Mouse (Mus musculus): ENCODE measurements around the gene Rimbp2. TPM values are rescaled to one million over a fixed set of nuclear protein-coding genes. Genes with fewer than 3 reads are reported as not detected.
"Not testable (repeated sequence)": the region's sequence is repeated elsewhere in the genome, so short reads cannot be mapped to it uniquely, and the experiment has no call there.

The Rimbp2 gene
- polyA plus RNA-seq, 1 experiment, result 1.1 TPM

GRCm38 (mm10) chr5:128958916-128959315 lies 5.6 kb upstream of the Rimbp2 start:
- TF ChIP-seq POLR2A (IDR thresholded peaks at IDR 0.05; ENCODE audit: low read depth, low read length), result no peak
- no peak for TF ChIP-seq CTCF (IDR thresholded peaks at IDR 0.05; ENCODE audit: extremely low read depth, insufficient read length, insufficient replicate concordance, low read depth, low read length)
- H3K4me3 ChIP-seq (ENCODE audit: low read depth, low read length), result no peak overlapping the region
- WGBS, result 87% methylated on average over 3 of the region's 3 CpGs
- no peaks in the 10 kb centered on the region for H3K36me3 ChIP-seq (ENCODE audit: control insufficient read depth, insufficient read depth, low read length)
- H3K27me3 ChIP-seq (ENCODE audit: control insufficient read depth, insufficient read depth, low read length), result no peaks in the 10 kb centered on the region
- no peaks in the 10 kb centered on the region for H3K4me1 ChIP-seq (ENCODE audit: control insufficient read depth, insufficient read depth, insufficient read length, low read length)
- no peak overlapping the region for H3K27ac ChIP-seq (ENCODE audit: insufficient read depth, low read depth, low read length)

GRCm38 (mm10) chr5:128954371-128954770 lies 1.1 kb upstream of the Rimbp2 start:
- 87% methylated on average over 5 of the region's 5 CpGs for WGBS
- H3K4me1 ChIP-seq (ENCODE audit: control insufficient read depth, insufficient read depth, insufficient read length, low read length); H3K4me3 ChIP-seq (ENCODE audit: low read depth, low read length); H3K27ac ChIP-seq (ENCODE audit: insufficient read depth, low read depth, low read length); H3K27me3 ChIP-seq (ENCODE audit: control insufficient read depth, insufficient read depth, low read length); H3K36me3 ChIP-seq (ENCODE audit: control insufficient read depth, insufficient read depth, low read length): not testable (repeated sequence)

GRCm38 (mm10) chr5:128952291-128953195 lies 743 bp downstream of the Rimbp2 start:
- WGBS, result 3% methylated on average over 35 of the region's 35 CpGs
- Histone ChIP-seq H3K27ac (ENCODE audit: insufficient read depth, low read depth, low read length) (no peak overlapping the region), H3K4me1 (ENCODE audit: control insufficient read depth, insufficient read depth, insufficient read length, low read length) (no peaks in the 10 kb centered on the region), H3K4me3 (ENCODE audit: low read depth, low read length) (no peak overlapping the region), H3K36me3 (ENCODE audit: control insufficient read depth, insufficient read depth, low read length) (no peaks in the 10 kb centered on the region), H3K27me3 (ENCODE audit: control insufficient read depth, insufficient read depth, low read length) (no peaks in the 10 kb centered on the region)
- no peak for TF ChIP-seq POLR2A (IDR thresholded peaks at IDR 0.05; ENCODE audit: low read depth, low read length)
- TF ChIP-seq CTCF (IDR thresholded peaks at IDR 0.05; ENCODE audit: extremely low read depth, insufficient read length, insufficient replicate concordance, low read depth, low read length), result no peak

GRCm38 (mm10) chr5:128951472-128951871 lies 1.8 kb downstream of the Rimbp2 start:
- 61% methylated on average over 4 of the region's 4 CpGs for WGBS
- Histone ChIP-seq H3K27me3 (ENCODE audit: control insufficient read depth, insufficient read depth, low read length) (no peaks in the 10 kb centered on the region), H3K36me3 (ENCODE audit: control insufficient read depth, insufficient read depth, low read length) (no peaks in the 10 kb centered on the region), H3K27ac (ENCODE audit: insufficient read depth, low read depth, low read length) (no peak overlapping the region), H3K4me1 (ENCODE audit: control insufficient read depth, insufficient read depth, insufficient read length, low read length) (no peaks in the 10 kb centered on the region), H3K4me3 (ENCODE audit: low read depth, low read length) (no peak overlapping the region)
- TF ChIP-seq POLR2A (IDR thresholded peaks at IDR 0.05; ENCODE audit: low read depth, low read length), result no peak
- no peak for TF ChIP-seq CTCF (IDR thresholded peaks at IDR 0.05; ENCODE audit: extremely low read depth, insufficient read length, insufficient replicate concordance, low read depth, low read length)

GRCm38 (mm10) chr5:128947093-128947492 lies 6.2 kb downstream of the Rimbp2 start:
- H3K27ac ChIP-seq (ENCODE audit: insufficient read depth, low read depth, low read length), result no peak overlapping the region
- H3K4me3 ChIP-seq (ENCODE audit: low read depth, low read length), result no peak overlapping the region
- H3K27me3 ChIP-seq (ENCODE audit: control insufficient read depth, insufficient read depth, low read length), result no peaks in the 10 kb centered on the region
- H3K4me1 ChIP-seq (ENCODE audit: control insufficient read depth, insufficient read depth, insufficient read length, low read length), result no peaks in the 10 kb centered on the region
- TF ChIP-seq POLR2A (IDR thresholded peaks at IDR 0.05; ENCODE audit: low read depth, low read length) (no peak), CTCF (IDR thresholded peaks at IDR 0.05; ENCODE audit: extremely low read depth, insufficient read length, insufficient replicate concordance, low read depth, low read length) (peak; percentile 39; the same call in 1 of the 2 replicates)
- WGBS, result 58% methylated on average over 5 of the region's 5 CpGs
- H3K36me3 ChIP-seq (ENCODE audit: control insufficient read depth, insufficient read depth, low read length), result no peaks in the 10 kb centered on the region

GRCm38 (mm10) chr5:128940436-128940835 lies 12.8 kb downstream of the Rimbp2 start:
- no peak overlapping the region for H3K4me3 ChIP-seq (ENCODE audit: low read depth, low read length)
- 66% methylated on average over 10 of the region's 10 CpGs for WGBS
- no peaks in the 10 kb centered on the region for H3K4me1 ChIP-seq (ENCODE audit: control insufficient read depth, insufficient read depth, insufficient read length, low read length)
- TF ChIP-seq POLR2A (IDR thresholded peaks at IDR 0.05; ENCODE audit: low read depth, low read length) (no peak), CTCF (IDR thresholded peaks at IDR 0.05; ENCODE audit: extremely low read depth, insufficient read length, insufficient replicate concordance, low read depth, low read length) (no peak)
- no peaks in the 10 kb centered on the region for H3K36me3 ChIP-seq (ENCODE audit: control insufficient read depth, insufficient read depth, low read length)
- no peak overlapping the region for H3K27ac ChIP-seq (ENCODE audit: insufficient read depth, low read depth, low read length)
- no peaks in the 10 kb centered on the region for H3K27me3 ChIP-seq (ENCODE audit: control insufficient read depth, insufficient read depth, low read length)

- 20% methylated on average over 6 of the region's 6 CpGs for WGBS
- H3K27ac ChIP-seq (ENCODE audit: insufficient read depth, low read depth, low read length), result no peak overlapping the region
- no peak overlapping the region for H3K4me3 ChIP-seq (ENCODE audit: low read depth, low read length)
- H3K4me1 ChIP-seq (ENCODE audit: control insufficient read depth, insufficient read depth, insufficient read length, low read length), result no peaks in the 10 kb centered on the region; the same call in 1 of the 2 replicates
- no peak for TF ChIP-seq CTCF (IDR thresholded peaks at IDR 0.05; ENCODE audit: extremely low read depth, insufficient read length, insufficient replicate concordance, low read depth, low read length)
- no peak for TF ChIP-seq POLR2A (IDR thresholded peaks at IDR 0.05; ENCODE audit: low read depth, low read length)
- H3K36me3 ChIP-seq (ENCODE audit: control insufficient read depth, insufficient read depth, low read length), result no peaks in the 10 kb centered on the region
- no peaks in the 10 kb centered on the region for H3K27me3 ChIP-seq (ENCODE audit: control insufficient read depth, insufficient read depth, low read length)
These were observed 17.9 kb downstream of the Rimbp2 start for GRCm38 (mm10) chr5:128935359-128935899.
